Comparison of ENCODE assay signal across 13 mouse cellular contexts in the genomic region with DNA sequence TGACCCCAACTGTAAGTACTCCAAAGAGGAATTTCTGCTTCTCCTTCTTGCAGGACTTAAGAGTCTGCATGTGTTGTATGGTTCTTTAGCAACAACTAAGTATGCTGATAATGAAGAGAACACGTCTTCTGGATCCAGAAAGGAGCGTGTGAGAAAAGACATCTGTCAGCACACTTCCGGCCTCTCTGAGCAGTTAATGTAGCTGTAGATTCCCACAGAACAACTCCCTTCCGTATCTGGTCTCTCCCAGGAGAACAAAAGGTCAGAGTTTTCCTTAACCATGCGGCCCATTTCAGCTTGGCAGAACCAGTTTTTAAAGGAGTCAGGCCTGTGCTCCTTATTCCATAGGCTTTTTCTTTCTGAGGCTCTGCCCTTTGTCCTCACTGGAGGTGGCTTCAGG.
DNase-seq lines count a peak whose midpoint lies in the region; ATAC-seq and TF ChIP-seq lines count a peak whose summit lies in the region.
"Had no signal": no experiment of that assay in that cellular context is flagged by ENCODE, and none has a peak within 500 bp of the region (broad histone marks: within the 10 kb centered on the region; RNA-seq: fewer than 3 reads in every experiment).

No protein-coding gene starts in this region.

- DNase-seq in heart, adult 2 months, result peak; percentile 46 to 71
- peak; percentile 59 for DNase-seq in kidney, adult 9 months
- DNase-seq in lung, postnatal 25 days (ENCODE audit: low spot score), result peak; percentile 75
- no peak for DNase-seq in adrenal gland, postnatal 10 days
- no peak for DNase-seq in gastrocnemius, adult 18-20 months (ENCODE audit: low spot score)
- DNase-seq: cerebellum, adult 18-20 months; liver, postnatal 0 days; midbrain, embryonic 14.5 days; right cerebral cortex, postnatal 25 days had no signal

- no peak overlapping the region for H3K9ac ChIP-seq in heart, adult 2 months (ENCODE audit: low read depth, low read length)
- no peak overlapping the region for H3K9ac ChIP-seq in heart, embryonic 14.5 days (ENCODE audit: low read length)
- H3K9ac ChIP-seq: hindbrain, embryonic 12.5 days; liver, postnatal 0 days had no signal

- ATAC-seq in heart, embryonic 14.5 days (ENCODE audit: insufficient number of reproducible peaks, insufficient read depth, low FRiP score, low read depth), result peak; percentile 38; the same call in 1 of the 2 replicates
- no peak for ATAC-seq in megakaryocyte, adult 5-6 weeks (ENCODE audit: poor library complexity, severe bottlenecking)
- ATAC-seq in activated CD4-positive, CD25-positive, alpha-beta regulatory T cell, adult 4 months, result no peak
- ATAC-seq: liver, postnatal 0 days had no signal

- intact Hi-C loops in heart, adult 2 months (cut with DNase I), result no loop called here

- H3K4me2 ChIP-seq in heart, embryonic 14.5 days (ENCODE audit: low read length), result no peak overlapping the region
- H3K4me2 ChIP-seq: hindbrain, embryonic 12.5 days had no signal

- 0 out of 2 replicates have a peak, but pooled peaks have one; percentile 25 for TF ChIP-seq EP300 in heart, adult 2 months (IDR thresholded peaks at IDR 0.05; ENCODE audit: insufficient read depth, low read depth, low read length)

- peaks cover 7% of the 10 kb centered on the region; the same call in 1 of the 2 replicates for H3K36me3 ChIP-seq in heart, adult 2 months (ENCODE audit: control insufficient read depth, insufficient read depth, low read length)
- H3K36me3 ChIP-seq in heart, embryonic 14.5 days (ENCODE audit: control insufficient read depth, insufficient read depth, low read length), result no peaks in the 10 kb centered on the region
- H3K36me3 ChIP-seq: hindbrain, embryonic 12.5 days had no signal

- peak overlapping the region; percentile 66 for H3K27ac ChIP-seq in heart, adult 2 months
- H3K27ac ChIP-seq in heart, embryonic 14.5 days (replicated peaks in 1 of 2; ENCODE audit: control insufficient read depth in 1 of 2, insufficient read depth in 1 of 2, low read depth in 2 of 2, low read length in 2 of 2), result peak overlapping the region; percentile 54 to 55; a peak in 3 of 4 replicates
- H3K27ac ChIP-seq: hindbrain, embryonic 12.5 days had no signal

- H3K9me3 ChIP-seq in heart, embryonic 14.5 days (ENCODE audit: control insufficient read depth, low read length), result no peaks in the 10 kb centered on the region
- H3K9me3 ChIP-seq: hindbrain, embryonic 12.5 days had no signal

- WGBS in heart, adult 2 months, result 42% methylated on average over 5 of the region's 5 CpGs
- WGBS in heart, embryonic 14.5 days, result 30% methylated on average over 5 of the region's 5 CpGs

- TF ChIP-seq CTCF in heart, adult 2 months (IDR thresholded peaks at IDR 0.05), result no peak

- H3K79me2 ChIP-seq in heart, adult 2 months (replicated peaks; ENCODE audit: control insufficient read depth, insufficient read depth, low read length), result no peaks in the 10 kb centered on the region

- TF ChIP-seq POLR2A in heart, adult 2 months (IDR thresholded peaks at IDR 0.05; ENCODE audit: insufficient read depth, low read depth, low read length), result no peak

- H3K4me1 ChIP-seq in heart, adult 2 months (ENCODE audit: control insufficient read depth, insufficient read depth, low read length), result peaks cover 26% of the 10 kb centered on the region
- peaks cover 18 to 20% of the 10 kb centered on the region in 2 experiments for H3K4me1 ChIP-seq in heart, embryonic 14.5 days (ENCODE audit: control insufficient read depth in 2 of 2, insufficient read depth in 2 of 2, low read length in 2 of 2)

- no peaks in the 10 kb centered on the region for H3K27me3 ChIP-seq in heart, adult 2 months (ENCODE audit: control insufficient read depth, insufficient read depth, low read length)
- no peaks in the 10 kb centered on the region for H3K27me3 ChIP-seq in heart, embryonic 14.5 days (ENCODE audit: control insufficient read depth, insufficient read depth, low read length)
- H3K27me3 ChIP-seq: hindbrain, embryonic 12.5 days had no signal

- H3K4me3 ChIP-seq in heart, adult 2 months, result no peak overlapping the region
- H3K4me3 ChIP-seq in heart, embryonic 14.5 days (ENCODE audit: control insufficient read depth in 1 of 2, insufficient read depth in 1 of 2, low read depth in 1 of 2, low read length in 2 of 2), result no peak overlapping the region
- H3K4me3 ChIP-seq: hindbrain, embryonic 12.5 days had no signal

Comparison
In these comparisons a context has a peak if more than half of its experiments do, and no peak if none do; other contexts are left out.
1. DNase-seq: peak in heart, adult 2 months (2 of 2), kidney, adult 9 months (single experiment) and lung, postnatal 25 days (single experiment); none in adrenal gland, postnatal 10 days (single experiment) and gastrocnemius, adult 18-20 months (single experiment).